Mouse (Mus musculus): ENCODE data around the gene Ptprt. TPM values are rescaled to one million over a fixed set of nuclear protein-coding genes. Genes with fewer than 3 reads are reported as not detected.

Ptprt gene
- polyA plus RNA-seq, 1 experiment, result 0.25 TPM

GRCm38 (mm10) chr2:162591388-162591787, 69.6 kb downstream of the Ptprt start:
- no peak for DNase-seq (ENCODE audit: low spot score)

- no peak for DNase-seq (ENCODE audit: low spot score)
Observed at GRCm38 (mm10) chr2:162581651-162582050, 79.3 kb downstream of the Ptprt start.

GRCm38 (mm10) chr2:162577819-162578218, 83.1 kb downstream of the Ptprt start:
- no peak for DNase-seq (ENCODE audit: low spot score)

GRCm38 (mm10) chr2:162572851-162573250, 88.1 kb downstream of the Ptprt start:
- DNase-seq (ENCODE audit: low spot score), result no peak

- DNase-seq (ENCODE audit: low spot score), result no peak
Observed at GRCm38 (mm10) chr2:162571037-162571436, 89.9 kb downstream of the Ptprt start.

GRCm38 (mm10) chr2:162568308-162569100, 92.4 kb downstream of the Ptprt start:
- DNase-seq (ENCODE audit: low spot score), result no peak

GRCm38 (mm10) chr2:162548312-162548711, 112.6 kb downstream of the Ptprt start:
- no peak for DNase-seq (ENCODE audit: low spot score)

- DNase-seq (ENCODE audit: low spot score), result no peak
Observed at GRCm38 (mm10) chr2:162531638-162532037, 129.3 kb downstream of the Ptprt start.

GRCm38 (mm10) chr2:162528911-162529310, 132.0 kb downstream of the Ptprt start:
- no peak for DNase-seq (ENCODE audit: low spot score)

GRCm38 (mm10) chr2:162515993-162516392, 145.0 kb downstream of the Ptprt start:
- no peak for DNase-seq (ENCODE audit: low spot score)

GRCm38 (mm10) chr2:162513072-162513471, 147.9 kb downstream of the Ptprt start:
- DNase-seq (ENCODE audit: low spot score), result no peak

- DNase-seq (ENCODE audit: low spot score), result no peak
Observed at GRCm38 (mm10) chr2:162512094-162512493, 148.9 kb downstream of the Ptprt start.

GRCm38 (mm10) chr2:162509016-162509415, 151.9 kb downstream of the Ptprt start:
- DNase-seq (ENCODE audit: low spot score), result no peak

GRCm38 (mm10) chr2:162507664-162508063, 153.3 kb downstream of the Ptprt start:
- no peak for DNase-seq (ENCODE audit: low spot score)

GRCm38 (mm10) chr2:162504850-162505249, 156.1 kb downstream of the Ptprt start:
- DNase-seq (ENCODE audit: low spot score), result no peak

GRCm38 (mm10) chr2:162499501-162499915, 161.4 kb downstream of the Ptprt start:
- DNase-seq (ENCODE audit: low spot score), result no peak

- no peak for DNase-seq (ENCODE audit: low spot score)
Observed at GRCm38 (mm10) chr2:162498191-162498590, 162.8 kb downstream of the Ptprt start.

GRCm38 (mm10) chr2:162484036-162484435, 176.9 kb downstream of the Ptprt start:
- DNase-seq (ENCODE audit: low spot score), result no peak

GRCm38 (mm10) chr2:162443106-162443505, 217.8 kb downstream of the Ptprt start:
- DNase-seq (ENCODE audit: low spot score), result no peak

GRCm38 (mm10) chr2:162436646-162437045, 224.3 kb downstream of the Ptprt start:
- no peak for DNase-seq (ENCODE audit: low spot score)

- DNase-seq (ENCODE audit: low spot score), result no peak
Observed at GRCm38 (mm10) chr2:162430171-162430570, 230.8 kb downstream of the Ptprt start.

- no peak for DNase-seq (ENCODE audit: low spot score)
Observed at GRCm38 (mm10) chr2:162426114-162426513, 234.8 kb downstream of the Ptprt start.

GRCm38 (mm10) chr2:162418181-162418580, 242.8 kb downstream of the Ptprt start:
- no peak for DNase-seq (ENCODE audit: low spot score)
